Mouse (Mus musculus) liver, adult 2 months (tissue): ENCODE measurements around the gene Ophn1.

Source experiments
- CTCF ChIP-seq: fragments of 200-500 bp; IDR thresholded peaks from 2 replicates; pipeline ENCODE4 v1.5.1; 2011; ENCODE audit warnings: low read depth, low read length, control low read depth
- POLR2A ChIP-seq: fragments of 200-500 bp; IDR thresholded peaks from 2 replicates; pipeline ENCODE4 v1.6.1; 2011; ENCODE audit warnings: low read length, control low read depth; ENCODE audit not compliant: insufficient read depth; ENCODE audit errors: extremely low read depth

GRCm38 (mm10) chrX:98856046-98856445 lies 34.8 kb downstream of the Ophn1 start:
- TF ChIP-seq CTCF (no peak), POLR2A (no peak)
